Mouse (Mus musculus) layer of hippocampus, adult 2 months (tissue): Measurements from ENCODE around the gene Tecpr2. TPM values are rescaled to one million over a fixed set of nuclear protein-coding genes. Genes with fewer than 3 reads are reported as not detected.
A peak's percentile ranks its signal among the peaks of the same experiment; 100 is the strongest.

Source experiments
- DNase-seq, 2 experiments: peaks; one replicate each; pipeline ENCODE4 v3.0.0; 2022; ENCODE audit warnings: low spot score in 2 of 2
- H3K27ac ChIP-seq: fragments of 200-600 bp; 2 replicates; pipeline ENCODE4 v1.8.1; 2022
- H3K4me3 ChIP-seq: fragments of 200-600 bp; 2 replicates; pipeline ENCODE4 v1.8.1; 2022; ENCODE audit warnings: mild to moderate bottlenecking
- CTCF ChIP-seq: fragments of 200-600 bp; conservative IDR thresholded peaks from 2 replicates; pipeline ENCODE4 v1.8.1; 2022; ENCODE audit warnings: antibody characterized with exemption, mild to moderate bottlenecking, moderate library complexity
- total RNA-seq, 2 experiments: library from RNA; stranded (reverse); gene quantifications; 2 replicates each; pipeline ENCODE4 v1.2.3; 2021

The Tecpr2 gene
- total RNA-seq, 2 experiments from 2014 or later, result 39.5 to 42.0 TPM

DNA sequence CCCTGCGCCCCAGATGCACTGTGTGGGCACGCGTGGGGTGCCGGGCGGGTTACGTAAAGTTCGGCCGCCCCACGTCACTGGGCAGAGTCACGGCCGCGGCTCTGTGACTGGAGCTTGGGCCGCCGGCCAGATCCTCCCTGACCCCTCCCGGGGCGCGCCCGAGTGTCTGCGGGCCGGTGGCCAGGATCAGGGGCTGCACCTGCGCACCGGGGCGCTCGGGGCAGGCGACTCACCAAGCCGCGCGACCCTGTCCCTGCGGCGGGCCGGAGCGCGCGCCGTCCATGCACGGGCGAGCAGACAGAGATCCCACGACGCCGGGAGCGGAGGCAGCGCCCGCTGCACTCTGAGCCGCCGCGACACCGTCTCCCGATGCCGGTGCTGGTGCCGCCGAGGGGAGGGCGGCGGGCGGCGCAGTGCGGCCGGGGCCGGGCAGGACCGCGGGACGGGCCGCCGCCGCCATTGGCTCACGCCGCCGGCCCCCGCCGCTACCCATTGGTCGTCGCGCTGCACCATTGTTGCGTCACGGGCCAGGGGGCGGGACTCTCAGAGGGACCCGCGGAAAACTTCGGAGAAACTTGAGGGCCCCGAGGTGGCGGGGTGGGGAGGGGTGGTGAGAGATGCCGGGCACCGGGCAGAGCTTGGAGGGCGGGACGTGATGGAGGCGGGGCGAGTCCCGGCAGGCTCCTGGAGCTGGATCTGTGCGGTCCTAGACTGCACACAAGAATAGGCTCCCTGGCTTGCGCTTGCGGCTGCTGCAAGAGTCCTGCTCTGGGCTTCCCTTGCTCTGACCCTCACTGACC is 89.7 kb downstream of the Tecpr2 start, which contains the start of gene Ankrd9:
Gene Ankrd9 (minus strand): TSS at position 434 of the 800 bp plus-strand sequence.
- TF ChIP-seq CTCF, result no peak
- peak within 1 kb of the TSS; percentile 91 for H3K27ac ChIP-seq
- peak; percentile 93 to 94 for DNase-seq

DNA sequence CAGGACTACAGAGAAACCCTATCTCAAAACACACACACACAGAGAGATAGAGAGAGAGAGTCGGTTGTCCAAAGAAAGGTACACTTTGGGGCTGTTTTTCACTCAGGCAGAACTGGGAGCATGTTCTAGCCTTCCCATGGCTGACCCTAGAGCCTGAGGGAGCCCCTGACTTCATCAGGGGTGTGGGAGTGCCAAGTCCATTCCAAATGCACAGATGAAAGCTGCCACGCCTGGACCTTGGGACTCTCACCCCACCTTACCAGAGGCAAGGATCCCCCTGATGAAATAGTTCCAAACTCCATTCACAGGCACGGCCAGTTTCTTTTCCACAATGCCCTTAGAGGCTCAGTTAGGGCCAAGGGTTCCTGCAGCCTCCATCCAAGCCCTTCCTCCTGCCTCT is 90.7 kb downstream of the Tecpr2 start:
- no peak overlapping the region for H3K27ac ChIP-seq
- DNase-seq, result no peak
- TF ChIP-seq CTCF, result no peak
- no peak overlapping the region for H3K4me3 ChIP-seq

More for the DNA sequence above, 89.7 kb downstream of the Tecpr2 start, which contains the start of gene Ankrd9:
- H3K4me3 ChIP-seq, result peak within 1 kb of the TSS; percentile 91

DNA sequence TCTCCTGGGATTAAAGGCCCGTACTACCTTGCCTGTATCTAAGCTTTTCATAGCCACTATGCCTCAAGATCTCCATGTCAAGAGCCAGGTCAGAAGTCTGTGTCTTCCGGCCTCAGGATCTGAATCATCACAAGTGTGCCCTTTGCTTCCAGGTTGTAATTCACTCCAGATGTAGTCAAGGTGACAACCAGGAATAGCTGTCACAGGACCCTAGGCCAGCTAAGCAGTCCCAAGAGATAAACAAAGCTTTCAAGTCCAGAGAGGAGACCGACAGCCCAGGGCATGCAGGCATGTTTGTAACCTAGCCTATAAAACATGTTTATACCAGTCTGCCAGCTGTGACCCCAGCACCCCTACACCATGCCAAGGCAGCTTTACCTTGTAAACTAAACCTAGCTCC is 92.7 kb downstream of the Tecpr2 start:
- no peak for TF ChIP-seq CTCF
- Histone ChIP-seq H3K27ac (no peak overlapping the region), H3K4me3 (no peak overlapping the region)
- DNase-seq, result no peak

DNA sequence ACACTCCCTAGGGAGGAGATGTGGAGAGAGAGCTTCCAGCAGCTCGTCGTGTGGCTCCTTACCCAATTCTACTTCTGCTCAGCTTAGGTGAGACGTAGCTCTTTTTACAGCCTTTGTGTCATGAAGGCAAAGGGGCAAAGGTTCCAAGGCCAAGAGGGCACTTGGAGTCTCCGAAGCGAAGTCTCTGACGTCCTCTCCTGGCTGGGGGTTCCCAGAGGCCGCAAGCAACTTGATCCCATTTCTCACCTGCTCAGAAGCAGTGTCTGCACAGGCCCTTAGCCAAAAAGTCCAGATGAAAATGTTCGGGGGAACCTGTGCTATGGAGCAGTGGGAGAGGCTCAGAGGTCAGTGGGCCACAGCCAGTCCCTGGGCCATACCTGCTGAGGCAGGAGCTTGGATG is 94.0 kb downstream of the Tecpr2 start:
- H3K4me3 ChIP-seq, result no peak overlapping the region
- TF ChIP-seq CTCF, result no peak
- no peak for DNase-seq
- no peak overlapping the region for H3K27ac ChIP-seq

DNA sequence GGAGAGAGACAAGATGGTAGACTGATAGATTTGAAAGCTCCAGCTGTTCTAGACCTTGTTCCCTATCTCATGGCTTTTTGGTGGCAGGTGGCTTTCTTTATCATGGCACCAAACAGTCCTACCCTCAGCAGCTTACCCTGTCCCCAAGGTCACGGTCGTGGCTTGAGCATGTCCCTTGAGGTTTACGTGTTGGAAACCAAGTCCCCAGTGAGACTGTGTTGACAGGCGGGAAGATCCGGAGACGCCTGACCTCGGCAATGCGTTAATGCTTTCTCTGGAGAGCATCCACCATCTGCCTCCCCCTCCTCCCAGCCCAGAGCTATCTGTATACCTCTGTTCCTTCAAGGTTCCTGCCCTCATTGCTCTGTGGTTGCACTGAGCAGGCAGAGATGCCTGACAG is 94.7 kb downstream of the Tecpr2 start:
- no peak for DNase-seq
- Histone ChIP-seq H3K27ac (no peak overlapping the region), H3K4me3 (no peak overlapping the region)
- no peak for TF ChIP-seq CTCF

DNA sequence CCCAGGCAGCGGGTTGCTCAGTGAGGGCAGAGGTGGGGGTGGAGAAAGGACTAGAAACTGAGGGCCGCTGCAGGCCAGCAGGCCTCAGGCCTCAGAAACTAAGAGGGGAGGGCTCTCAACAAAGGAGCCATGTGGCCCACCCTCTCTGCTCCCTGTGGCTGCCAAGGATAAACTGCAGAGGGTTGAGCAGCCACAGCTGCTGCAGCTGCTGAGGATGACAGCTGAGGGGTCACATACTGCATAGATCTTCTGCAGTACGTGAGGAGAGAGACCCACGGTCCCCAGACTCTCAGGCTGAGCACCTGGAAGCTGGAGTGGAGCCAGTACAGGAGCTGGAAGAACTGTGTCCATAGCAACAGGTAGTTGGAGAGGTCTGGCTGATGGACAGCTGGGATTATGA is 95.5 kb downstream of the Tecpr2 start:
- DNase-seq, result no peak
- Histone ChIP-seq H3K27ac (no peak overlapping the region), H3K4me3 (no peak overlapping the region)
- TF ChIP-seq CTCF, result no peak

DNA sequence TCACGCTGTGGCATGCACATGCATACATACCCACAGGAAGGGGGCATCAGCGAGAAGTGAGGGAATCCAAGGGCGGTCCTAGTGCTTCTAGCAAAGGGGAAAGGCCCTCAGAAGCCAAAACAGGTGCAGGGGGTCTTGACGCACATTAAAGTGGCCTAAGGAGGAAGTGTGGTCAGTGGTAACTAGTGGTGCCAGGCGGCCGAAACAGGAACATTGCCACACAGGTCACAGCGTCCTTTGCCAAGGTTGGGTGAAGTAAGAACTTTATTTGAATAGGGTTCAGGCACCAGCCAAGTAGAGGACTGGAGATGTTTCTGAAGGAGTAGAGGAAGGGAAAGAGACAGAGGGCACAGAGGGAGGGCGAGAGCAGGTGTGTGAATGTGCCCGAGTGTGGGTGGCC is 96.1 kb downstream of the Tecpr2 start:
- TF ChIP-seq CTCF, result no peak
- Histone ChIP-seq H3K4me3 (no peak overlapping the region), H3K27ac (no peak overlapping the region)
- DNase-seq, result no peak

DNA sequence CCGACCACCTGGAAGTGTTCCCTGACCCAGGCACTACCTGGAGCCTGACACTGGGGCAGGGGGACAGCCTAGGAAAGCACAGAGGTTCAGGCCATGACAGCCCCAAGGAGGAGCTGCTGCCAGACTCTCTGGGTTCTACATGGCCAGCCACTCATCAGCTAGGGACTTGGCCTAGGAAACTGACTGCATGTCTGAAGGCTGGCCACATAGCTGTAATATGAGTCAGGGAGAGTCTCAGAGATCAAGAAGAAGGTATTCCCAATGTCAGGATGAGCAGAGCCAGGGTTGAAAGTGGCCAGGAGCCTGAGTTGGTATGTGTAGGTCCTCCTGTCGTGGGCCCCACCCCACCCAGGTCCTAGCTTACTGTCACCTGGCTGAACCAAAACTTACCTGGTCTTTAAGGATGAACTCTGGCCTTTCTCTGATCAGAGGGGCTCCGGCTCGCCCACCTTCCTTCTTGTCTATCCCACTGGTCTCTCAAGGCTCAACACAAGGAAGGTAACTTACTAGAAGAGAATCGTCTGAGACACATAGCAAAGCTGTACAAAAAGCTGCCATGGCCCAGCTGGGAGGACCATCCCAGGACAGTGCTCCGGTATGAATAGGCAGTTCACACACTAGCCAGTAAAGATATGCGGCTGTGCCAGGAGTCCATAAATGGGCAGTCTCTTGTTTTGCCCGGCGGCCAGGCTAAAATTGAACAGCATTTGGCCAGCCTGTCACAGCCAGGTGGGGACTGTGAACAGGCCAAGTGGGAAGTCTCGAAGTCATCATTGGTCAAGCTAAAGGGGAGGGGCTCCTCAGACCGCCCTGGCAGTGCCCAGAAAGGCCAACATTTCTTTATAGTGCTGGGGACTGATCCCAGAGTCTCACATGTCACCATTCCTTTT is 97.7 kb downstream of the Tecpr2 start:
- Histone ChIP-seq H3K4me3 (no peak overlapping the region), H3K27ac (no peak overlapping the region)
- TF ChIP-seq CTCF, result no peak
- DNase-seq, result no peak

DNA sequence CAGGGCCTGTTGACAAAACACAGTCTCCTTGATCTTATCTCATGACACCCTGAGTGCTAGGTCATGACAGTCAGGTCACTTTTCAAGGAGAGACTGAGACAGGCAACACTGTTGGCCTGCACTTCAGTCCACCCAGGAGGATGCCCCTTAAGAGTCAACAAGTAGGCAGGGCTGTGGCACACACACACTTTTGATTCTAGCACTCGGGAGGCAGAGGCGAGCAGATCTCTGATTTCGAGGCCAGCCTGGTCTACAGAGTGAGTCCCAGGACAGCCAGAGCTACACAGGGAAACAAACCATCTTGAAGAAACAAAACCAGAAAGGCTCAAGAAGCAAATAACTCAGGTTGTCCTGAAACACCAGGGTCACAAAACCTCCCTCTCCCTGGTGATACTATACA is 100.3 kb downstream of the Tecpr2 start:
- DNase-seq, result no peak
- H3K27ac ChIP-seq, result no peak overlapping the region
- no peak for TF ChIP-seq CTCF
- no peak overlapping the region for H3K4me3 ChIP-seq

DNA sequence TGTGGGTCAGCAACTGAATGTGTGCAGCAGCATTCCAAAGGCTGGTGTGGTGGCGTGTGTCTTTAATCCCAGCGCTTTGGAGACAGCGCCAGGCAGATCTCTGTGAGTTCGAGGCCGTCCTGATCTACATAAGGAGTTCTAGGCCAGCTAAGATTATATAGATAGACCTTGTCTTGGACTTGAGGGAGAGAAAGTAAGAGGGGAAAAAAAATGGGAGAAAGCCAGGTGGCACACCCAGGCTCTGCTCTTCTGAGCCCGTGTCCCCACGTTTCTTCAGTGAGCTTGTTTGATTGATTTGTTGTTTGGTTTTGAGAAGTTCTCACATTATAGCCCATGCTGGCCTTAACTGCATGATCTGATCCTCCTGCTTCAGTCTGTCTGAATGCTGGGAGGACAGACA is 101.4 kb downstream of the Tecpr2 start:
- H3K27ac ChIP-seq, result no peak overlapping the region
- TF ChIP-seq CTCF, result no peak
- H3K4me3 ChIP-seq, result no peak overlapping the region
- DNase-seq, result no peak

DNA sequence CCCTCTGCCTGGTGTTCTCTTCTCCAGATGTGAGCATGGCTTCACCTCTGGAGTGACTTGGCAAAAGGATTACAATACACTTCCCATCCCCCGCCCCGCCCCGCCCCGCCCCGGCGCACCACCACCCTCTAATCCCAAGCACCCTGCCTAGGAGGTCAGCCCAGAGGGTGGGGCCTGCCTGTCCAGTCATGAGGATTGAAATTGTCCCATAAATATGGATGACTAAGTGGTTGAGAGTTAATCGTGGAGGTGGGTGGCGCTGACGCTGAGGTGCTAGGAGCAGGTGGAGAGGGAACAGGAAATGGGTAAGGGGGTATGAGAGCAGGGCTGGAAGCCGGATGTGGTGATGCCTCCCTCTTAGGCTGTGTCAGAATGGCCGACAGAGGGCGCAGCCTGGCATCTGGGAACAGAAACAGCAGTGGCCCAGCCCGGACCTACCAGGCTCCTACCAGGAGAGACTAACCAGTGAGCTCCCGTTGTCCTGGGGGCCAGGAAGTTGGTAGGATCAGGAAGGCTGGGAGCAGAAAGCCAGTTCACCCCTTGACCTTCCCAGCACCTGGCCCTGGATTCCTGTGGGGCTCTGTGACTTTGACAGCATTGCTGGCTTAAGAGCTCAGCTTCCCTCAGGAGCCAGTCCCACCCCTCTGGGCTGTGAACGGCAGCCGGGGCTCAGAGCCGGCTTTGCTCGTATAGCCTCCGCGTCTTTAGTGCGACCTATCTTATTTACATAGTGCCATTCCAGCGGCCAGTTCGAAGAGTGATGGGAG is 102.5 kb downstream of the Tecpr2 start:
- peak overlapping the region; percentile 55 for H3K4me3 ChIP-seq
- peak overlapping the region; percentile 75 for H3K27ac ChIP-seq
- TF ChIP-seq CTCF, result peak; percentile 60
- peak in 1 of 2 experiments; percentile 41 for DNase-seq

DNA sequence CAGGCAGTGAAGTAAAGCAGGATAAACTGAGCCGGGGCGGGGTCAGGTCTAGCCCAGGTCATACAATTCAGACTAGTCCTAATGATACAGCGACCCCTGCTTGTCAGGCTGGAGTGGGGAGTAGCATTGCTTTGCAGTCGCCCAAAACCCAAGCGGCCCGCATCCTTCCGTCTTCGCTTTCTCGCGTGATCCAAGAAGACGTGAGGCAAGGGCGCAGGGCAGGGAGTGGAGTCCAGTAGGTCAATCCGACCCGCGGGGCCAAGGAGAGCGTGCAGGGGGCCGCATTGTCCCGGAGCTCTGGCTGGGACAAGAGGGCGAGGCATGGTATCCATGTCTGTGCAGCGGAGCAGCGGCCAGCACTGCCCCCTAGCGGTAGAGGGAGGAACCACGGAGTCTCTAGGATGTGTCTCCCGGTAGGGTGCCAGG is 103.1 kb downstream of the Tecpr2 start:
- Histone ChIP-seq H3K27ac (peak overlapping the region; percentile 75), H3K4me3 (peak overlapping the region; percentile 55)
- DNase-seq, result peak; percentile 82 to 94
- TF ChIP-seq CTCF, result peak; percentile 86

DNA sequence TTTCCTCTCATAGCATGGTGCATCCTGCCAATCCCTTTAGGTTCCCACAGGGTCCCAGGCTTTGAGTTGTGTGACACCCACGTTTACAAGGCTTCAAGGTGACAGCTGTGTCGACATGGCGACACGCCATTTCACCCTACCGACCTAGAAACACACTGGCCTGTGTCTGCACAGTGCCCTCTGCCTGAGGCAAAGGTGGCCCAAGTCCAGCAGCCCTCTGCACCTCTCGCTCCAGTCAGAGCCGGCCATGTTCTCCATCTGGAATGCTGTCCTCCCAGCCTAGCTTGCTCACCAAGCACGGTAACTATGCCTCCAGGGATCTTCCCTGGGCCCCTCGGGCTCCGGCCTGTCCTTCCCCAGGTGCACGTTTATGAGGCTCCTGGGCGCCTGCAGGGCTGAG is 103.7 kb downstream of the Tecpr2 start:
- Histone ChIP-seq H3K27ac (no peak overlapping the region), H3K4me3 (no peak overlapping the region)
- no peak for TF ChIP-seq CTCF
- DNase-seq, result no peak
